Mouse (Mus musculus) adrenal gland, postnatal 25 days (tissue): ENCODE results near the gene Fam167b. TPM values are rescaled to one million over a fixed set of nuclear protein-coding genes. Genes with fewer than 3 reads are reported as not detected.

Experiments
- DNase-seq: peaks from one replicate; pipeline ENCODE4 v3.0.0; 2021; ENCODE audit warnings: mixed read lengths
- total RNA-seq: library from RNA; stranded (reverse); gene quantifications from 2 replicates; pipeline ENCODE4 v1.2.3, GENCODE M21; 2021

The Fam167b gene
- total RNA-seq, 1 experiment from 2014 or later = 35.2 TPM

- peak; percentile 69 for DNase-seq
Observed at GRCm38 (mm10) chr4:129608426-129609025, 30.2 kb upstream of the Fam167b start.

- peak; percentile 82 for DNase-seq
Observed at GRCm38 (mm10) chr4:129600233-129601158, 22.1 kb upstream of the Fam167b start, which contains the start of the genes Eif3i and Tmem234. Eif3i (minus strand) TSS chr4:129600648. Tmem234 (plus strand) TSS chr4:129600668.

- DNase-seq = no peak
Observed at GRCm38 (mm10) chr4:129588865-129589264, 10.5 kb upstream of the Fam167b start.

GRCm38 (mm10) chr4:129586943-129587342 is 8.6 kb upstream of the Fam167b start:
- DNase-seq = no peak

GRCm38 (mm10) chr4:129585773-129586172 is 7.4 kb upstream of the Fam167b start:
- no peak for DNase-seq

GRCm38 (mm10) chr4:129584884-129585608 is 6.7 kb upstream of the Fam167b start:
- peak; percentile 90 for DNase-seq

GRCm38 (mm10) chr4:129584370-129584769 is 6.0 kb upstream of the Fam167b start:
- DNase-seq = no peak

GRCm38 (mm10) chr4:129582251-129582650 is 3.9 kb upstream of the Fam167b start:
- no peak for DNase-seq

- DNase-seq = no peak
Observed at GRCm38 (mm10) chr4:129580347-129580746, 2.0 kb upstream of the Fam167b start.

- DNase-seq = no peak
Observed at GRCm38 (mm10) chr4:129577688-129578087, 661 bp downstream of the Fam167b start.

GRCm38 (mm10) chr4:129576863-129577491 is 1.4 kb downstream of the Fam167b start:
- peak; percentile 79 for DNase-seq

- no peak for DNase-seq
Observed at GRCm38 (mm10) chr4:129575171-129575844, 3.0 kb downstream of the Fam167b start.

GRCm38 (mm10) chr4:129573430-129573829 is 4.9 kb downstream of the Fam167b start, which contains the start of gene Lck:
Lck (minus strand) TSS chr4:129573641.
- DNase-seq = no peak

GRCm38 (mm10) chr4:129573093-129573370 is 5.3 kb downstream of the Fam167b start:
- no peak for DNase-seq

- no peak for DNase-seq
Observed at GRCm38 (mm10) chr4:129572236-129573092, 5.9 kb downstream of the Fam167b start.

GRCm38 (mm10) chr4:129571551-129572084 is 6.7 kb downstream of the Fam167b start:
- DNase-seq = no peak

GRCm38 (mm10) chr4:129570028-129570427 is 8.3 kb downstream of the Fam167b start:
- no peak for DNase-seq

- DNase-seq = no peak
Observed at GRCm38 (mm10) chr4:129568366-129568765, 10.0 kb downstream of the Fam167b start.

GRCm38 (mm10) chr4:129565139-129565538 is 13.2 kb downstream of the Fam167b start:
- DNase-seq = no peak

GRCm38 (mm10) chr4:129563718-129564117 is 14.6 kb downstream of the Fam167b start:
- no peak for DNase-seq
